Mouse (Mus musculus): ENCODE results near the gene Krt8. TPM values are rescaled to one million over a fixed set of nuclear protein-coding genes. Genes with fewer than 3 reads are reported as not detected.

Gene Krt8
- 0.69 and 0.75 TPM in 2 replicates for total RNA-seq (2012; rRNA removed)
- polyA plus RNA-seq (2012; ENCODE audit: insufficient read depth in 1 of 2, insufficient read length in 2 of 2, low read depth in 1 of 2, low replicate concordance in 2 of 2, missing spikeins in 1 of 2) = under 1 TPM in 1 of 2 experiments, not detected in 1; 0.93 TPM

- TF ChIP-seq USF1 (IDR thresholded peaks at IDR 0.05; ENCODE audit: low read depth, low read length) (no peak), JUND (IDR thresholded peaks at IDR 0.05; ENCODE audit: low read depth, low read length) (no peak), SIN3A (IDR thresholded peaks at IDR 0.05; ENCODE audit: low read length) (no peak), USF2 (IDR thresholded peaks at IDR 0.05; ENCODE audit: borderline replicate concordance in 1 of 2, insufficient read depth in 1 of 2, low read depth in 1 of 2, low read length in 2 of 2) (no peak), MYB (IDR thresholded peaks at IDR 0.05; ENCODE audit: low read depth, low read length) (no peak), GATA1 (IDR thresholded peaks at IDR 0.05; ENCODE audit: low read depth, low read length) (no peak), RCOR1 (IDR thresholded peaks at IDR 0.05; ENCODE audit: low read depth, low read length) (no peak), TBP (IDR thresholded peaks at IDR 0.05; ENCODE audit: low read depth, low read length) (no peak), ELF1 (IDR thresholded peaks at IDR 0.05; ENCODE audit: low read depth, low read length) (no peak), POLR2AphosphoS5 (IDR thresholded peaks at IDR 0.05; ENCODE audit: borderline replicate concordance, low read depth, low read length) (no peak)
Measured at GRCm38 (mm10) chr15:102004189-102004588, at the start of gene Krt8. Gene Krt8, minus strand, starts transcription at chr15:102004482.

GRCm38 (mm10) chr15:102051920-102052683, 47.8 kb upstream of the Krt8 start:
- no peak for DNase-seq (ENCODE audit: low read depth, low spot score)
- no peak overlapping the region for H3K4me3 ChIP-seq (ENCODE audit: control insufficient read depth in 1 of 2, insufficient read depth in 1 of 2, low read depth in 2 of 2, low read length in 2 of 2)
- H3K27me3 ChIP-seq (ENCODE audit: control insufficient read depth in 1 of 2, insufficient read depth in 2 of 2, low read length in 2 of 2) = peaks cover 23 to 42% of the 10 kb centered on the region in 2 experiments

More at GRCm38 (mm10) chr15:102004189-102004588, at the start of gene Krt8:
- no peaks in the 10 kb centered on the region for H3K9me3 ChIP-seq (replicated peaks; ENCODE audit: insufficient read depth, low read length)
- no peaks in the 10 kb centered on the region for H3K79me2 ChIP-seq (ENCODE audit: control insufficient read depth, insufficient read depth, low read length, poor library complexity)
- H3K4me1 ChIP-seq (ENCODE audit: control insufficient read depth in 1 of 2, insufficient read depth in 2 of 2, low read length in 2 of 2) = peaks cover 0 to 2% of the 10 kb centered on the region in 2 experiments; a peak in 3 of 4 replicates
- no peak for DNase-seq (ENCODE audit: low read depth, low spot score)
- H3K9ac ChIP-seq (ENCODE audit: control insufficient read depth, low read depth, low read length, poor library complexity, severe bottlenecking) = no peak within 1 kb of the TSS
- H3K27me3 ChIP-seq (ENCODE audit: control insufficient read depth in 1 of 2, insufficient read depth in 2 of 2, low read length in 2 of 2) = peaks cover 0 to 1% of the 10 kb centered on the region in 2 experiments; a peak in 1 of 4 replicates
- no peak within 1 kb of the TSS for H3K4me3 ChIP-seq (ENCODE audit: control insufficient read depth in 1 of 2, insufficient read depth in 1 of 2, low read depth in 2 of 2, low read length in 2 of 2)
- no peak within 1 kb of the TSS for H3K27ac ChIP-seq (ENCODE audit: control insufficient read depth, low read depth, low read length)
- peaks cover 0 to 7% of the 10 kb centered on the region in 2 experiments; a peak in 2 of 4 replicates for H3K36me3 ChIP-seq (ENCODE audit: control insufficient read depth in 1 of 2, insufficient read depth in 2 of 2, low read length in 2 of 2)

GRCm38 (mm10) chr15:102049871-102050270, 45.6 kb upstream of the Krt8 start:
- H3K9ac ChIP-seq (ENCODE audit: control insufficient read depth, low read depth, low read length, poor library complexity, severe bottlenecking) = no peak overlapping the region
- H3K79me2 ChIP-seq (ENCODE audit: control insufficient read depth, insufficient read depth, low read length, poor library complexity) = no peaks in the 10 kb centered on the region
- no peaks in the 10 kb centered on the region for H3K36me3 ChIP-seq (ENCODE audit: control insufficient read depth in 1 of 2, insufficient read depth in 2 of 2, low read length in 2 of 2)
- DNase-seq (ENCODE audit: low read depth, low spot score) = no peak
- H3K27ac ChIP-seq (ENCODE audit: control insufficient read depth, low read depth, low read length) = no peak overlapping the region
- no peaks in the 10 kb centered on the region for H3K4me1 ChIP-seq (ENCODE audit: control insufficient read depth in 1 of 2, insufficient read depth in 2 of 2, low read length in 2 of 2)
- H3K4me3 ChIP-seq (ENCODE audit: control insufficient read depth in 1 of 2, insufficient read depth in 1 of 2, low read depth in 2 of 2, low read length in 2 of 2) = no peak overlapping the region
- TF ChIP-seq ELF1 (IDR thresholded peaks at IDR 0.05; ENCODE audit: low read depth, low read length) (no peak), CTCF (IDR thresholded peaks at IDR 0.05 in 2 of 3, conservative IDR thresholded peaks at IDR 0.05 in 1 of 3; ENCODE audit: control insufficient read depth in 1 of 3, insufficient read depth in 1 of 3, low read depth in 2 of 3, low read length in 3 of 3, poor library complexity in 1 of 3, severe bottlenecking in 1 of 3) (0 out of 6 replicates have a peak, but pooled peaks of 1 of the 3 experiments have one; percentile 4), MEF2A (IDR thresholded peaks at IDR 0.05; ENCODE audit: extremely low read depth, insufficient replicate concordance, low read depth, low read length, poor library complexity, severe bottlenecking) (no peak)
- peaks cover 10 to 30% of the 10 kb centered on the region in 2 experiments for H3K27me3 ChIP-seq (ENCODE audit: control insufficient read depth in 1 of 2, insufficient read depth in 2 of 2, low read length in 2 of 2)
- no peaks in the 10 kb centered on the region for H3K9me3 ChIP-seq (replicated peaks; ENCODE audit: insufficient read depth, low read length)

More at GRCm38 (mm10) chr15:102051920-102052683, 47.8 kb upstream of the Krt8 start:
- H3K9ac ChIP-seq (ENCODE audit: control insufficient read depth, low read depth, low read length, poor library complexity, severe bottlenecking) = no peak overlapping the region
- no peaks in the 10 kb centered on the region for H3K79me2 ChIP-seq (ENCODE audit: control insufficient read depth, insufficient read depth, low read length, poor library complexity)
- H3K9me3 ChIP-seq (replicated peaks; ENCODE audit: insufficient read depth, low read length) = no peaks in the 10 kb centered on the region
- no peaks in the 10 kb centered on the region for H3K4me1 ChIP-seq (ENCODE audit: control insufficient read depth in 1 of 2, insufficient read depth in 2 of 2, low read length in 2 of 2)
- TF ChIP-seq TCF12 (IDR thresholded peaks at IDR 0.05; ENCODE audit: low read depth, low read length) = no peak
- no peak for TF ChIP-seq GABPA (IDR thresholded peaks at IDR 0.05; ENCODE audit: low read depth, low read length)
- TF ChIP-seq ZNF384 (IDR thresholded peaks at IDR 0.05; ENCODE audit: low read depth, low read length) = no peak
- no peak for TF ChIP-seq ZC3H11A (IDR thresholded peaks at IDR 0.05; ENCODE audit: low read depth, low read length)
- TF ChIP-seq KAT2A (conservative IDR thresholded peaks at IDR 0.05; ENCODE audit: low read depth, low read length) = no peak
- H3K27ac ChIP-seq (ENCODE audit: control insufficient read depth, low read depth, low read length) = no peak overlapping the region
- H3K36me3 ChIP-seq (ENCODE audit: control insufficient read depth in 1 of 2, insufficient read depth in 2 of 2, low read length in 2 of 2) = no peaks in the 10 kb centered on the region

Data from MEL (cell line).